Mouse (Mus musculus) cerebellum, postnatal 25 days (tissue): ENCODE results near the gene As3mt.
"Not testable (repeated sequence)": the region's sequence is repeated elsewhere in the genome, so short reads cannot be mapped to it uniquely, and the experiment has no call there.

Experiments used
- DNase-seq, 2 experiments: peaks; one replicate each; pipeline ENCODE4 v3.0.0; 2021; ENCODE audit warnings: mixed read lengths in 2 of 2

Gene As3mt

DNA sequence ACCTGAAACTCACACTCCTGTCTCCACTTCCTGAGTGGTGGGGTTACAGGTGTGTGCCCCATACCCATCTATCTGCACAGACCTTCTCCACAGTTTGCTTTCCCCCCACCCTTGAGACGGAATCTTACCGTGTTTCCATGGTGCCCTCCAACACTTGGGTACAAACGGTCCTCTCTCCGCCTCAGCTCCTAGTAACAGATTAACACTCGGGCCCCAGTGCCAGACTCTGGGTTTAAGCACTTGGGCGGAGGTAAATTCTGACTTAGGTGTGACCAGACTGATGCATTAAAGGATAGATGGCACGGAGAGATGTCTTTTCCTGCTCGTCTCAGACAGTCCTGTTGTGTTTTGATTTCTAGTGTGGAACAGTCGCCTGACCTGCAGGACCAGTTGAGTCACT lies 6.1 kb upstream of the As3mt start:
- DNase-seq, result no peak

- no peak for DNase-seq
Measured at GRCm38 (mm10) chr19:46705779-46706495, 1.3 kb upstream of the As3mt start.

- no peak for DNase-seq
Measured at GRCm38 (mm10) chr19:46706540-46707295, 540 bp upstream of the As3mt start.

DNA sequence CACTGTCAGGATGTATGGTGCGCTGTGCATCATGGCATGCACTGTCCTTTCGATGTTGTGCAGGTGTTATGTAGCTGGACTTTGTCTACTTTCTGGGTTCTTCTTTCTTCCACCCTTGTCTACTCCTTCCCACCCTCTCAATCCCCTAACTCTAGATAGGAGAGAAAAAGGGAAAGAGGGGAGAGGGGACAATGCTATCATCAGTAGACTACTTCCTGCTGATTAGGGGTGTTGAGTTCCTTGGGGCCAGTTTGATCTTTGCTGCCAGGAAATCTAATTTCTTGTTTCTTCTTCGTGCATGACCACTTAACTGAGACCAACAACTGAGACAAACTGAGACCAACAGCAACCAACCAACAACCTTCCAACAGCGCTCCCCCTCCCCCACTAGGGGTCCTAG lies 3.4 kb downstream of the As3mt start:
- DNase-seq, result no peak

DNA sequence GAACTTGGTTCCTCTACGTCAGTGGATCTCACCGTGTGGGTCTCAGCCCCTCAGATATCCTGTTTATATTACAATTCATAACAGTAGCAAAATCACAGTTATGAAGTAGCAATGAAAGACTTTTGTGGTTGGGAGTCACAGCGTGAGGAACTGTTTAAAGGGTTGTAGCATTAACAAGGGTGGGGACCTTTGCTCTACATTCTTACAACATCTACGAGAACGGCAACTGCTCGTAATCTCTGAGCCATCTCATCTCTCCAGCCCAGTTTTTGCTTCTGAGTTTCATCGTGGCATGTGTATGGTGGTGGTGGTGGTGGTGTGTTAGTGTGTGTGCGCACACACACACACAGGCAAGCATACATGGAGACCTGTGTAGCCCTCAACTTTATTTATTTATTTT lies 7.0 kb downstream of the As3mt start:
- no peak for DNase-seq

DNA sequence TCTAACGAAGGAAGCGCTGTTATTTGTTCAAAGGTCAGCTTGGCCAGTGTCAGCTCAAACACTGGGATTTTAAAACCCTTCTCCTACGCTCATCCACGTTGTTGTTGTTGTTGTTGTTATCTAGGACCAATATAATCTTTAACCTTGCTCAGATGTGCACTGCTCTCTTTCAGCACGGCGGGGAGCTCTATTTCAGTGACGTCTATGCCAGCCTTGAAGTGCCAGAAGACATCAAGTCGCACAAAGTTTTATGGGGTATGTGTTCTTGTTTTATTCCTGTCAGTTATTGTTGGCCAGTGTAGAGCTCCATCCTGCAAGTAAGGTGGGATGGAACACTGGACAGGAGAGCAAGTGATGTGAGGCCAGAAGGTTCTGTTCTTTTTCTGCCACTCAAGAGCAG lies 7.8 kb downstream of the As3mt start:
- DNase-seq, result no peak

- no peak for DNase-seq
Measured at GRCm38 (mm10) chr19:46718150-46718549, 10.9 kb downstream of the As3mt start.

DNA sequence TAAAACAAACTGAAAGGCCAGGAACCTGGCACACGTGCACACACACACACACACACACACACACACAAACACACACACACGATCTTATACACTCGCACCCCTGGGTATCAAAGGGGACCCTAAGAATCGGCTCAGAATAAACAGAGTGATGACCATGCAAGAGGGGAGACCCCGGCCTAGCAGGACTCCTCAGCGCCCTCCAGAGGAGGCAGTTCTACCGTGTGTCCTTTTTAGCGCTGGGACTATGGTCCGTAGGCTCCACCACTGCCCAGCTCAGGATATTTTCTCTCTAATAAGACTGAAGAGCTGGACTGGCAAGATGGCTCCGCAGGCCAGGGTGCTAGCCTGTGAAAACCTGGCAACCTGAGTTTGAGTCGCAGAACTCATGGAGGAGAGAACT lies 17.2 kb downstream of the As3mt start:
- no peak for DNase-seq

DNA sequence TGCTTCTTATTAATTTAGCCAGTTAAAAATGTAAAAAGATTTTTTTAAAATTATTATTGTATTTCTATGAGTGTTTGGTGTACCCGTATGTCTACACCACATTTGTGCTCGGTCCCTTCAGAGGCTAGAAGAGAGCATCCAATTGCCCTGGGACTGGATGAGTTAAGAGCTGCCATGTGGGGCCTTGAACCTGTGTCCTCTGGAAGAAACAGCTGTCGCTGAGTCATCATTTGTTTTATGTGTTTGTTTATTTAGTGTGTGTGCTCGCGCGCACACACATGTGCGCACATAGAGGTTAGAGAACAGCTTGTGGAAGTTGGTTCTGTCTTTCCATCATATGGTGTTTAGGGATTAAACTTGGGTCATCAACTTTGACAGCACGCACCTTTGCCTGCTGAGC lies 18.9 kb downstream of the As3mt start:
- DNase-seq, result no peak

- DNase-seq, result no peak
Measured at GRCm38 (mm10) chr19:46727140-46727736, 20.0 kb downstream of the As3mt start.

DNA sequence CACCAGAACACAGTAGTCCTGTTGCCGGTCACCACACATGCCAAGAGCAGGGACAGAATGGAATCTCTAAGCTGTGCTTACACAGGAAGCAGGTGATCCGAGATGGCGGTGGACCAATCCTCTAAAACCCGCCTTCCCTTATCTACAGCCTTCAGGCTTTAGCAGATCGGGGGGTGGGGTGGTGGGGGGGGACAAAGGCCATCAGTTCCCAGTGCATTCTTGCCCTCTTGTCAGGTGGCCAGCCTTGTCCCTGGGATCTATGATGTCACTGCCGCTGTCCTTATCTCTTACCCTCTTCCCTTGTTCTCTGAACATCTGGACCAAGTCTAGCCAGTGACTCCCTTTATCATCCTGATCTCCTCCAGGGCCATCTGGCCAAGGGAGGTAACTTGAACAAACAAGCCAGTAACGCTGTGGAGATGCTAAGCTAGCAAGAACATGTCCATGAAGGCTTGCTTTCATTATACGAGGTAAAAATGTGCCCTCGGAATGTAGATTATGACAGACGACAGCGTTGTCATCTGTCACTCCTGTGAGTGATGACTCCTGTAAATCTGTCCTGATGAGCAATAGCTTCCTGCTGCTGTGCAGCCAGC lies 20.8 kb downstream of the As3mt start:
- no peak for DNase-seq

DNA sequence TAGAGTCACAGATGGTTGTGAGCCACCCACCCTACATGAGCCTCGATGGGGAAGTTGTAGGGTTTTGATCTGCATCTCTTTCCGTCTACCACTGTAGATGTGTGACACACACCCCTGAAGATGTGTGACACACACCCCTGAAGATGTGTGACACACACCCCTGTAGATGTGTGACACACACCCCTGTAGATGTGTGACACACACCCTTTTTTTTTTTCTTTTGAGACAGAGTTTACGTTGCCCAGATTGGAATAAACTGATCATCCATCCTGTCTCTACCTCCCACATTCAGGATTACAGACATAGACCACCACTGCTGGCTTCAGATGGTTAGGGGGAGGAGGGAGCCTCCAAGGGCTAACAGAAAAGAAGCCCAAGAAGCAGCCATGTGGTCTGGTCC lies 21.7 kb downstream of the As3mt start:
- no peak for DNase-seq

DNA sequence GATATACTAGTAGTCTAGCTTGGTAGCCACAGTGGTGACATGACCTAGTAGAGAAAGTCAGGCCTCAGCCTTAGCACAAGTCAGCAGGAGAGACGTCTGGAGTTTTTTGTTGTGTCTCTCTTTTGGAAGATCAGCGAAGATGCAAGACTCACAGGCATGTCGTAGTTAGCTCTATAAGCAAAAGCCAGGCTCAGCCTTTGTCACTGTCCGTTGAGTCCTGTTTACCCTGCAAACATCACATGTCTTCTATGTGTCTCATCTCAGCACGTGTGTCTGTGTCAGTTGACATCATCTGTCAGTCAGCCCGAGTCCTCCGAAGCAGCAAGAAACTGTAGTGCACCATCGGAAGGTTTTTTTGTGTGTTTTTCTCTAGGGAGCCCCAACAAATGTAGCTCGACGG lies 24.1 kb downstream of the As3mt start:
- no peak for DNase-seq

- not testable (repeated sequence) for DNase-seq
Measured at GRCm38 (mm10) chr19:46732673-46733072, 25.4 kb downstream of the As3mt start.

DNA sequence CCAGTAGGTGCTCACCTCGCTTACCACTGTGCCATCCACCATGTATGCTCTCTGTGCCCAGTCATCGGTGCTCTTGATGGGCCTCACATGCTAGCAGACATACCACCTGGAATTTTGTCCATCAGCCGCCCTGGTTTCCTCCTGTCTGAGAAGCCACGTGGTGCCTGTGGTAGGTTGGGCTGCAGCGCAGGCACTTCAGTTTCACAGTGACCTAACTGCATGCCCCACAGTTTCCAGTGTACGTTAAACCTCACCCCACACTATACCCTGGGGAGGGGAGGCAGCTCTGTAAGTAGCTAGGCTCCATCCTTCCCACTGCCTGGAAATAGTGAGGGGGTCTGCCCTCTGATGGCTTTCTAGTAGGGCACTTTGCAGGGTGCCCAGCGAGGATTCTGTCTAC lies 26.4 kb downstream of the As3mt start:
- no peak for DNase-seq

- DNase-seq, result no peak
Measured at GRCm38 (mm10) chr19:46735241-46735640, 28.0 kb downstream of the As3mt start.

DNA sequence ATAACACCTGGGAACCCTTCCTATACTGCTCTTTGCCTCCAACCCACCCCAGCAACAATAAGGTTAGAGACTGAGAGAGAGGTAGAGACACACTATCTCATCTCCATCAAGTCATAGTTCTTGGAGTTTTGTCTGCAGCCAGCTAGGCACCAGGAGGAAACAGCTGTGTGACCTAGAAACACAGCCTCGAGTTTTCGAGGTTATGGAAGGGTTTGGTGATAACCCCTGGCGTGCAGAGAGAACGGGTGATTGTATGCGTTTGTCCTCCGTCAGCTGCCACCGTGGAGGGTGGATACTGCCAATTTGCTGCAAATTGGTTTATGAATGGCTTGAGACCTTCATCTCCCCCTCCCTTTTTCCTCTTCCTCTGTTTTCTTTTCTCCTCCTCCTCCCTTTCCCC lies 29.8 kb downstream of the As3mt start:
- no peak for DNase-seq

- peak; percentile 63 to 79 for DNase-seq
Measured at GRCm38 (mm10) chr19:46740341-46741008, 33.2 kb downstream of the As3mt start.

DNA sequence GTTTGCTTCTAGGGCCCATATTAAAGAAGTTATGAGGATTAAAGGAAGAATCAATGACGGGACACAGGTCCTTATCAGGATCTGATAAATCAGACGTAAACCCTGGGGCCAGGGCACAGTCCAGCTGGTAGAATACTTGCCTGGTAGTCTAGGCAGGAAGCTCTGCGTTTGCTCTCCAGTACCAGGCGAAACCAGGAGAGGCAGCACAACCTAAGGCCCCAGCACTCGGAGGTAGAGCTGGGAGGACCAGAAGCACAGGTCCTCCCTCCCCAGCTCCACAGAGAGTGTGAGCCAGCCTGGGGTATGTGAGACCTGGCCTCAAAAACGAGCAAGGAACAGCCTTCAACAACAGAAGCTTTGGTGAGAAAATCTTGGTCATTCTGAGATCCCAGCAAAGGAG lies 34.3 kb downstream of the As3mt start:
- no peak for DNase-seq

DNA sequence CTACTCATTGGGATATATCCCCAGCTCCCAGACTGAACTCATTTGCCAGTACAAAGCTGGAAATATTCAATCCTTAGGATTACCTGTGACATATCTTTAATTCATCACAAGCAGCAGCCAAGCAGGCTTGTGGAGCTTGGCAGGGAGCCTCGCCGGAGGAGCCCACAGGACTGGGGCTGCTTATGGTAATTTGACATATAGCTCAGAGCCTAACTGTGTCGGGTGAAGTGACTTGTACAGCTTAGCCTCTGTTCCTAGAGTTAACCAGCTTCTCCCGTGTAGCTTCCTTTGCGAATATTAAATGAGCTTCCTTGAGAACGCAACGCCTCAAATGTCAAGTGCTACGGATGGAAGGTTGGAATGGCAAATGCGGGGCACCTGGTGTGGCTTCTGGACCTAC lies 37.4 kb downstream of the As3mt start:
- no peak for DNase-seq

- no peak for DNase-seq
Measured at GRCm38 (mm10) chr19:46747799-46748198, 40.5 kb downstream of the As3mt start.

- DNase-seq, result no peak
Measured at GRCm38 (mm10) chr19:46752235-46752634, 45.0 kb downstream of the As3mt start.

DNA sequence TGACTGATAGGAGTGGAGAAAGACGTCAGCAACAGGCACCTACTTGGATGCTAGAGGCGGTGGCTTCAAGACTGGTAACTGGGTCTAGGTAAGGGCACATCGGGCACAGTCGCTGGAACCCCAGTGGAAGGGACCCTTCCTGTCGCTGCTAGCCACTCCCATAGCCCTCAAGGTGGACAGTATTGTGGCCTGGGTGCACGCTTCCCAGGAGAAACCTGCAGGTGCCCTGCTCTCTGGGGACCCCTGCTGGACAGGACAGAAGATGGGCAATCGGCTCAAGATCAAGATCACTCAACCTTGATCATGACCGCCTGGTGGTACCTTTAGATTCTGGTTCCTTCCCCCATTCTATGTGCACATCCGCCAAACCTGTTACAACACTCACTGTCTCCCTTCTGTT lies 47.8 kb downstream of the As3mt start:
- DNase-seq, result peak; percentile 29 to 64
